Mouse (Mus musculus): ENCODE data around the gene Mgme1. TPM values are rescaled to one million over a fixed set of nuclear protein-coding genes. Genes with fewer than 3 reads are reported as not detected.

Mgme1 gene
- total and polyA plus RNA-seq, 2 experiments from 2014 or later = 4.4 to 6.5 TPM

DNA sequence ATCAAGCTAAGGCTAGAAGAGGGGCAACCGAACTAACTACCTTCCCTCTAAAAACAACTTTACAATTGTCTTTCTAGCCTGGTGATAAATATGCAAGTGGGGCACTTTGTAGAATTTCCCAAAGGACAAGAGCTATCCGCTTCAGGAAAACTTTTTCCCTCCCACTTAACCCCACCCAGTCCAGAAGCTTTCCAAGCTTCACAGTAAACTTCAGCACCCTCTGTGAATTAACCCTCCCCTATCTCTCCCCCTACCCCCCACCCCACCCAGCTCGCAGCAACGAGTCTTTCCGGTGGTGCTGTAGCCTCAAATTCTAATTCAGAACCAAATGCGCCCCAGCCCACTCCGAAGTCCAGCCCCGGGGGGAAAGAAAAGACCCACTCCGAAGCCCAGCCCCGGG is 59.0 kb downstream of the Mgme1 start:
- Histone ChIP-seq H3K27me3 (ENCODE audit: insufficient read depth, low read length) (peaks cover 36% of the 10 kb centered on the region), H3K4me3 (ENCODE audit: low read length) (no peak overlapping the region), H3K4me1 (ENCODE audit: insufficient read depth, low read length) (peaks cover 13% of the 10 kb centered on the region; the same call in 1 of the 2 replicates), H3K36me3 (ENCODE audit: insufficient read depth, low read length) (no peaks in the 10 kb centered on the region), H3K27ac (no peak overlapping the region), H3K9me3 (ENCODE audit: low read length) (no peaks in the 10 kb centered on the region), H3K4me2 (ENCODE audit: low read depth, low read length) (no peak overlapping the region), H3K9ac (replicated peaks; ENCODE audit: low read length) (no peak overlapping the region)
- 10% methylated on average over 9 of the region's 10 CpGs for WGBS
- no peak for TF ChIP-seq CTCF (IDR thresholded peaks at IDR 0.05; ENCODE audit: low read depth)
- no peak for DNase-seq (ENCODE audit: low spot score)
- ATAC-seq = no peak

DNA sequence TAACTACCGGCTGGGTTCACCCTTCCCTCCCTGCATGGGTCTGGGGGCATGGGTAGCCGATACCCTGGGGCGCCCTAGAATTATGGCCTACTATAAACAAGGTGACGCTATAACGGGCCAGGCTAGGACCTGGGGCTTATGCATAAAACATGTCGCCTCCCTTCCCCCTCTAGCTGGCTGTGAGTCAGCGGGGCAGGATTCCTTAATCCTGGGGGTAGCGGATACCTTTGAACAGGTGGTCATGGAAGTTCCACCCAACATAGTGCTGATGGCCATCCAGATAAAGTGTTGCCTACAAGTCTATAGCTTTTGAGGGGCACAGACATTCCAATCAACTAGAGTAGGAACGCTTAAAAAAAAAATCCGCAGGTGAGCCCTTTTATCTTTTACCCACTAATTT is 59.5 kb downstream of the Mgme1 start:
- no peak overlapping the region for H3K27ac ChIP-seq
- ATAC-seq (no peak), DNase-seq (ENCODE audit: low spot score) (no peak)
- no peak overlapping the region for H3K4me2 ChIP-seq (ENCODE audit: low read depth, low read length)
- no peaks in the 10 kb centered on the region for H3K36me3 ChIP-seq (ENCODE audit: insufficient read depth, low read length)
- peaks cover 13% of the 10 kb centered on the region; the same call in 1 of the 2 replicates for H3K4me1 ChIP-seq (ENCODE audit: insufficient read depth, low read length)
- no peak for TF ChIP-seq CTCF (IDR thresholded peaks at IDR 0.05; ENCODE audit: low read depth)
- 5% methylated on average over 10 of the region's 10 CpGs for WGBS
- no peak overlapping the region for H3K4me3 ChIP-seq (ENCODE audit: low read length)
- H3K27me3 ChIP-seq (ENCODE audit: insufficient read depth, low read length) = peaks cover 40% of the 10 kb centered on the region
- H3K9me3 ChIP-seq (ENCODE audit: low read length) = no peaks in the 10 kb centered on the region
- H3K9ac ChIP-seq (replicated peaks; ENCODE audit: low read length) = no peak overlapping the region

DNA sequence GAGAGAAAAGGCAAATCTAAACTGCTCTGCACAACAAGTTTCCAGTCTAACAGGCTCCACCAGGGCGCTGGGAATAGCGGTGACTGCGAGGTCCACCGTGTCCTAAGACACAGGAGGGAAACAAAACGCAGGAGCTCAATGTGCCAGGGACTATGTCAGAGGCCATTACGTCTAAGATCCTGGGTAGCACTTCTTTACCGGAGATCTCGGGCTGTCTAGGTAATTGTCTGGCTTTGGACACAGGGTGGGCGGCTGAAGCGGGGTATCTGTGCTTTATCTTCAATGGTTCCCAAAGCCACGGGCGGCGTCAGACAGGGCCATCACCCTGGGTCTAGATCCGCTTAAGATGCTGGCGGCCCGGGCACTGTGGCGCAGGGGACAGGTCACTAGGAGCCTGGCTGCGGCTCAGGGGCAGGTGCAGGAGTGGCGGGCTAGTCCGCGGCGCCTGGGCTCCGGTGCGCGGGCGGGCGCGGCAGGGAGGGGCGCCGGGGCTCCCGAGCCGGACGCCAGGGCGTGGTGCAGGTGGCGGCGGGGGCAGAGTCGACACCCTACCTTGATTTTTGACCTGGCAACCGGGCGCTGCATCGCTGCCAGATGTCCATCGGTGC is 60.0 kb downstream of the Mgme1 start:
- Histone ChIP-seq H3K9ac (replicated peaks; ENCODE audit: low read length) (peak overlapping the region; percentile 15; the same call in 1 of the 2 replicates), H3K4me2 (ENCODE audit: low read depth, low read length) (peak overlapping the region; percentile 72), H3K9me3 (ENCODE audit: low read length) (no peaks in the 10 kb centered on the region), H3K4me3 (ENCODE audit: low read length) (peak overlapping the region; percentile 47), H3K27ac (no peak overlapping the region), H3K36me3 (ENCODE audit: insufficient read depth, low read length) (no peaks in the 10 kb centered on the region), H3K4me1 (ENCODE audit: insufficient read depth, low read length) (peaks cover 13% of the 10 kb centered on the region; the same call in 1 of the 2 replicates), H3K27me3 (ENCODE audit: insufficient read depth, low read length) (peaks cover 45% of the 10 kb centered on the region)
- ATAC-seq = no peak
- DNase-seq (ENCODE audit: low spot score) = no peak
- under 1% methylated on average over 36 of the region's 41 CpGs for WGBS
- TF ChIP-seq CTCF (IDR thresholded peaks at IDR 0.05; ENCODE audit: low read depth) = no peak

Other genes with a start within 250 kb of the Mgme1 start
- not detected in 2 replicates for gene Banf2, start 237.6 kb upstream of the Mgme1 start, total RNA-seq (2014; rRNA removed)
- gene Banf2, start 237.6 kb upstream of the Mgme1 start, polyA plus RNA-seq (2015; fragmentation: Nextera tagmentation; extraction: Ambion mirVana) = not detected in 2 replicates
- 67.1 and 67.2 TPM in 2 replicates for gene Snx5, start 243 bp downstream of the Mgme1 start, total RNA-seq (2014; rRNA removed)
- 68.1 and 71.6 TPM in 2 replicates for gene Snx5, start 243 bp downstream of the Mgme1 start, polyA plus RNA-seq (2015; fragmentation: Nextera tagmentation; extraction: Ambion mirVana)
- gene Ovol2, start 61.5 kb downstream of the Mgme1 start, total RNA-seq (2014; rRNA removed) = not detected in 2 replicates
- 0.09 TPM in 1 of 2 replicates, not detected in the other for gene Ovol2, start 61.5 kb downstream of the Mgme1 start, polyA plus RNA-seq (2015; fragmentation: Nextera tagmentation; extraction: Ambion mirVana)
- 22.7 and 23.5 TPM in 2 replicates for gene Kat14, start 98.3 kb downstream of the Mgme1 start, total RNA-seq (2014; rRNA removed)
- gene Kat14, start 98.3 kb downstream of the Mgme1 start, polyA plus RNA-seq (2015; fragmentation: Nextera tagmentation; extraction: Ambion mirVana) = 18.6 and 22.5 TPM in 2 replicates
- 2.4 TPM in 1 of 2 replicates, not detected in the other for gene Pet117, start 98.3 kb downstream of the Mgme1 start, total RNA-seq (2014; rRNA removed)
- 2.8 and 3.1 TPM in 2 replicates for gene Pet117, start 98.3 kb downstream of the Mgme1 start, polyA plus RNA-seq (2015; fragmentation: Nextera tagmentation; extraction: Ambion mirVana)

Data from hindbrain, postnatal 0 days (tissue).